Mouse (Mus musculus) adrenal gland, adult (tissue): ENCODE measurements around the gene Amigo2.

Experiments used
- DNase-seq, 2 experiments: peaks; one replicate each; pipeline ENCODE4 v3.0.0; 2022 to 2023; ENCODE audit warnings: low spot score in 1 of 2; ENCODE audit not compliant: inconsistent age in 2 of 2

Amigo2 gene

DNA sequence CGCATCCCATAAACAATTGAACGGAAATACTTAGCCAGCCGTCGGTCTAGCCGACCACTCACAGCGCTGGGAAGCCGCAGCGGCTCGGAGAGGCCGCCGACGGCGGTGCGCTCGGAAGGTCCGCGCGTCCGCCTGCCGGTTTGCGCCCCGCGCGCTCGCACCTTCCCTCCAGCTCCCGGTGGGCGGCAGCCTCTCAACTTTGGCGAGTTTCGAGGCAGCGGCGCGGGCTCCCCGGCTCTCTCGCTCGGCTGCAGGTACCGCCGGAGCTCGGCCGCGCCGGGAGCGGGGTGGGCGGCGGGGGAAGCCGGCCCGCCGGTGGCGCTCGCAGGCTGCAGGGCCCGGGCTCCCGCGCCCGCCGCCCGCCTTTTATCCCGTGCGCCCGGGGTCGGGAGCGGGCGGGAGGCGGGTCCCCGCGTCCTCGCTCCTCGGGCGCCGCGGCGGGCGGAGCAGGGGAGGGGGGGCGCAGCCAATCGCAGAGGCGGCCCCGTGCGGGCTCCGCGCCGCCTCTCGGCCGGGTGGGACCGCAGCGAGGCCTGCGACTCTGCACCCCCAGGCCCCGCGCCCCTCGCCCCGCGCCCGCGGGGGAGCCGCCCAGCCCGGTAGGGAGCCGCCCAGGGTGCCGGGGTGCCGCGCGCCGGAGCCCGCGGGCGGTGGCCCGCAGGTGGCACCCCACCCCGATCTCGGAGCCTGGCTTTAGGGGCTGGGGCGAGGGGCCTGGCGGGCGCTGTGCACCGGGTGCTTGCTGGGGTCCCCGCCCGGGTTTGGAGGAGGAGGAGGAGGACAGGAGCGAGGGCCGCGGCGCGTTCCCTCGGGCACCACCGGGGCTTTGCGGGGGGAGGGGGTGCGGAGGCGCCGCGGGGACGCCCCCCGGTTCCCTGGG is at the start of gene Amigo2, which contains the start of gene Pced1b:
Gene Amigo2, minus strand, starts transcription at position 377 of the 880 bp plus-strand sequence.
Gene Pced1b, plus strand, starts transcription at position 197 of the 880 bp plus-strand sequence.
- peak; percentile 81 to 91 for DNase-seq

- DNase-seq = peak; percentile 18 to 58
Measured at GRCm38 (mm10) chr15:97291291-97292050, 44.4 kb upstream of the Amigo2 start.

GRCm38 (mm10) chr15:97290351-97290750 is 43.3 kb upstream of the Amigo2 start:
- DNase-seq = no peak

GRCm38 (mm10) chr15:97289176-97289575 is 42.1 kb upstream of the Amigo2 start:
- DNase-seq = no peak

- no peak for DNase-seq
Measured at GRCm38 (mm10) chr15:97288690-97289089, 41.6 kb upstream of the Amigo2 start.

DNA sequence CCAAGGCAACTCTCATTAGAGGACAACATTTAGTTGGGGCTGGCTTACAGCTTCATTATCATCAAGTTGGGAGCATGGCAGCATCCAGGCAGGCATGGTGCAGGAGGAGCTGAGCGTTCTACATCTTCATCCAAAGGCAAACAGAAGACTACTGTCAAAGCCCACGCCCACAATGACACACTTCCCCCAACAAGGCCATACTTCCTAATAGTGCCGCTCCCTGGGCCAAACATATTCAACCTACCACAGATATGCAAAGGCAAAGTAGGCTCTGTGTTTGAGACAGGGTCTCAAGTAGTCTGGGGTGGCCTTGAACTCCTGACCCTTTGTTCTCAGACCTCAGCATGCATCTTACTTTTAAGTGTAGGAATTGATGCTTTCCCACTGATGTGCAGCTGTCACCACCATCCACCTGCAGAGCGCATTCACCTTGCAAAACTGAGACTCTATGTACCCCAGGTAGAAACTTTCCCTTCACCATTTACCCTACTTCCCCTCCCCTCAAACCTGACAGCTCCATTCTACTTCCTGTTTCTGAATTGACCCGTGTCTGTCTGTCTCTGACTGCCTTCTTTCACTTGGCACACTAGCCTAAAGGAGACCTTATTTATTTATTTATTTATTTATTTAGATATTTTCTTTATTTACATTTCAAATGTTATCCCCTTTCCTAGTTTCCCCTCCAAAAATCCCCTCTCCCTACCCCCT is 40.5 kb upstream of the Amigo2 start:
- DNase-seq = no peak

DNA sequence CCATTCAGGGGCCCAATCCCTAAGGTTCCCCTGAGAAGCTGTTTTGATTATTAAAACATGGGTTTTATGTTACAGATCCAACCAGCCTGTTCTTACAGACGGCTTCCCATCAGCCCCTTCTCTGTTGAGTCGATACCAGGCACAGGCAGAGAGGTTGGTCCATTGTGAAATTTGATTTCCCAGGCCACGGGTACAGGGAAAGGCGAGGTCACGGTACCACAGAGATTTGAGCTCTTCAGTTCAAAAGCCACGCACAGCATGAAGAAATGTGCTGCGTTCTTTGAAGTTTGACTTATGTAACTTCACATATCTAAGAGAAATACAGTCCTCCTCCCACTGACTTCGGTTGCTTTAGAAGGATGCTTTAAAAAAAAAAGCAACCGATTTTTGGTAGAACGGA is 39.6 kb upstream of the Amigo2 start:
- DNase-seq = peak; percentile 20 to 48

DNA sequence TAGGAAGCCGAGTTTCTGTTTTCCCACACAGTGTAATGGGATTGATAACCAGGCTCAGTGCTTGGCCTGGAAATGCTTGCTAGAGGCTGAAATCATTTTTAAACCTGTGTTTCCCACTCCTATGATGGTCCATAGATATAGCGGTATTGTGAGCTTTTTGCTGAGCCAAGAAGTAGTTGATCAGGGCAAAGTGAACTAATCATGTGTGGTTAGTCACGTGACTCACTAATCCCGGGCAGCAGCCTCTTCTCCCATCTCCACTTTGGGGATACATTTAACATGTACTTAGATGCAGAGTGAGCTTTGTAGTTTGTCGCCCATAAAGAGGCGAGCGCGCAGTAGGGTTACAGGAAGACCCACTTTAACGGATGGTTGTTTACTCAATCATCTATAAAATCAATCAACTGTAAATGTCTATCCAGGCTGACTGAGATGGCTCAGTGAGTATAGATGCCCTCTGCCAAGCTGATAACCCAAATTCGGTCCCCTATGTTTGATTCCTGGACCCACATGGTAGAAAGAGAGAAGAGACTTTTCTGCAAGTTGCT is 38.7 kb upstream of the Amigo2 start:
- no peak for DNase-seq

GRCm38 (mm10) chr15:97284201-97284600 is 37.1 kb upstream of the Amigo2 start:
- no peak for DNase-seq

DNA sequence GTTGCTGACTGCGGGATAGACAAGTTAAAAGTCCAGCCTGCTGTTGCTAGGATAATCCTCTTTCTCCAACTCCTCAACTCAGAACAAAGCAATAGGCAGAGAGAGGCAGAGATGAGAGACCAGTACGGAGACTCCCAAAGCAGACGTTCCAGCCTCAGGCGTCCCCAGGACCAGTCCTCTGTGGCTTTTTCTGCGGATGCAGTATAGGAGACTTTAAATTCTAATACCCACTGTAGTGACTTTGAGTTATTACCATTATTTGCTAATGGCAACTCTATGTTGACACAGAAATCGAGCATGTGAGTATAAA is 35.4 kb upstream of the Amigo2 start:
- no peak for DNase-seq

- peak in 1 of 2 experiments; percentile 29 for DNase-seq
Measured at GRCm38 (mm10) chr15:97281712-97282571, 34.9 kb upstream of the Amigo2 start.

- no peak for DNase-seq
Measured at GRCm38 (mm10) chr15:97280776-97281175, 33.7 kb upstream of the Amigo2 start.

DNA sequence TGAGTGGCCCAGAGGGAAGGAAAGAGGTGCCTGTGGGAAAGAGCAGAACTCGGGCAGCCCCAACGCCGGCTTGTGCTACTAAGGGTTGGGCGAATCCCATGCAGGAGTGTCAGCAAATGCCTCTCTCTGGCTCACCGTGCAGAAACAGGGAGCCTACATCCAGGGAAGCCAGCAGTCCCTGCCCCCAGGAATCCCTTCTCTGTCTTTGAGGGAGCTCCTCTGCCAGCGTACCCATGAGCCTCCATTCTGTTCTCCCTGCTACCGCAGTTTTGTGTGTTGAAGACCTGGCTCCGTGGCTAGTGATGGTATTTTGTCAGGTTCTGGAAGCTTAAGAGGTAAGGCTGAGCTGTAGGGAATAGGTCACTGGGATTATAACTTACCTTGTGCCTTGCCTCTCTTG is 33.0 kb upstream of the Amigo2 start:
- no peak for DNase-seq

DNA sequence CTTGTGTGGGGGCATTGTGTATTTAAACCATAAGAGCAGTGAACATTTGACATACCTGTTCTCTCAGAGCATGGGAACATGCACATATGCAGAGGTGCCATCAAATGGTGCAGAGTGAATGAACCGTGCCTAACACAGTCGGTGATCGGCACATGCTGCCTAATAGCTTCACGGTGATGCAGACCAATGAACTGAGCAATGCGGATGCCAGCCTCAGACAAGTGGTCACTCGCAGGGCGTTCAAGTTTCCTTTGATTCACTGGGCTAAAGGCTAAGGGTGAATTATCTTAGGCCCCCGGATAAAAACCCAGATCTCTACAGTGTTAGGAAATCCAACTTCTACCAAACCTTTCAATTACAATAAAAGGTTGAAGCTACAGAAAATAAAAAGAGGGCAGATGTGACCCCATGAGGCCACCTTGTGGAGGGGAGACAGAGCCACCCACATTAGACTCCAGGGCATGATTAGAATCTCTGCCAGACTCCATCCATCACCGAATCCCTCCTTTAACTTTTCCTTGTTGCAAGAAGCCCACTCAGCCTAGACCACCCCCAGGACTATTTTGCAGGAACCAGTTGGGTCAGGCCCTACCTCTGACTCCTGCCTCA is 31.4 kb upstream of the Amigo2 start:
- no peak for DNase-seq

GRCm38 (mm10) chr15:97277328-97277727 is 30.2 kb upstream of the Amigo2 start:
- DNase-seq = no peak

DNA sequence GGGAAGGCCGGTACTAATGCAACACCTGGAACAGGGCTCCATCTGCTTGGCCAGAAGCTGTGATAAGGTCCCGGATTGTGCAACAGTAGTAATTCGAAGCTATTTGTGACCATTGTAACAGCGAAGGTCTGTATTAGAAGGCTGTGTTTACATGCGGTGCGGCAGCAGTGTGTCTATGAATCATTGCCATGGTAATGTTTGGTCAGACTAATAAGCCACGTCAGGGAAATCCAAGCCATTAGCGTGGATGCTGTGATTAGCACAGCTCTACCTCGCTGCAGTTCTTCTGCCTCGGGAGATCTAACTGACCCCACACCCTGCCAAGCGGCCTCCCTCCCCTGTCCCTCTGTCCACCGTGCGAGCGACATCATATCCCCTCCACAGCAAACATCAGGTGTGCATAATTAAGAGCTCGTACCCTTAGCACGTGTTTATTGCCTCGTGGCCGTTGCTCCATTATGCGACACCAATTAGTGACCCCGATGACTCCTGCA is 29.6 kb upstream of the Amigo2 start:
- DNase-seq = peak in 1 of 2 experiments; percentile 53

- DNase-seq = peak in 1 of 2 experiments; percentile 28
Measured at GRCm38 (mm10) chr15:97275626-97276395, 28.7 kb upstream of the Amigo2 start.

GRCm38 (mm10) chr15:97272831-97273230 is 25.7 kb upstream of the Amigo2 start:
- no peak for DNase-seq
